Mouse (Mus musculus): ENCODE data around the gene Chrna3. TPM values are rescaled to one million over a fixed set of nuclear protein-coding genes. Genes with fewer than 3 reads are reported as not detected.

The Chrna3 gene
- under 1 TPM in 1 of 2 experiments, not detected in 1; 0.38 TPM for polyA plus RNA-seq (2017; shearing (Covaris generic))

DNA sequence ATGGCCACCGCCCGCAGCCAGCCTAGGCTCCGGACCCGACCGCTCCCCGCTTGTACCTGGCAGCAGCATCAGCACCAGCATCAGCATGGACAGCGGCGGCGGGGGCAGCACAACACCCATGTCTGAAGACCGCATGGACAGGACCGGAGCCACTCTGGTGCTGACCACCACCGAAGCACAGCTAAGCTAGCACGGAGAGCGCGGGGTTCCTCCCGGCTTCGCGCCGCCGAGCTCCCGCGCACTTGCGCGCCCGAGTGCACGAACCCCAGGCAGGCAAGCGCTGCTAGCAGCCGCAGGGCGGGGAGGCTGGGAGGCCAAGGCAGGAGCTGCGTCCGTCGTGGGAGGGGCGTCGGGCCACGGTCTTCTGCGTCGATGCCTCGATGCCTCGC lies at the start of gene Chrna3:
Chrna3 (minus strand) TSS at position 288 of the 389 bp plus-strand sequence.

DNA sequence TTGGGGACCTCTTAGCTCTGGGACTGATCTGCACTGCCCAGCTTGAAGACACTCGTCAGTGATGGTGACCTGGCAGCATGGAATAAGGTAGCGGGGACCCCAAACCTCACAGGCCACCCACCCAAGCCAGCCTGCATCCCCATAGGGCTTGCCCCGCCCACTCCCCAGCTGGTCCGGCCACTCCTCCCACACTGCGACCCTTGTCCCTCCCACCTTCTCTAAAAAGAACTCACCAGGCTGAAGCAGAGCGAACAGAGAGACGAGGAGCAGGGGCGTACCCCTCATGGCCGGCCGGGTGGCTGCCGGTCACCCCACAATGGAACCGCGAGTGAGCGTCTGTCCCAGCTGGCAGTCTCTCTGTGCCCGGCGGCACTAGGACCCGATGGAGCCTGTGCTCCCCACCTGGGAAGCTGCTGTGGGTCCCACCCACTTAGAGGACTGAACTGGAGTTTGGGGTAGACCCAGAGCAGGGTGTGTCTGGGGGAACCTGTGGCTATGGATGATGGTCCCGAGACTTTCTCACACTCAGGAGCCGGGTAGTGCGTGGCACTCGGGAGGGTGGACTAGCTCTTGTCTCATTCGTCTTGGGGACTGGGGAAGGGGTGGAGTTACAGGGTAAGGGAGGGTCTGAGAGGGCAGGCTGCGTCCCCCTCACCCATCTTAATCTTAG lies 22.0 kb upstream of the Chrna3 start, which contains the start of gene Chrnb4:
Chrnb4 (minus strand) TSS at position 569 of the 670 bp plus-strand sequence.

DNA sequence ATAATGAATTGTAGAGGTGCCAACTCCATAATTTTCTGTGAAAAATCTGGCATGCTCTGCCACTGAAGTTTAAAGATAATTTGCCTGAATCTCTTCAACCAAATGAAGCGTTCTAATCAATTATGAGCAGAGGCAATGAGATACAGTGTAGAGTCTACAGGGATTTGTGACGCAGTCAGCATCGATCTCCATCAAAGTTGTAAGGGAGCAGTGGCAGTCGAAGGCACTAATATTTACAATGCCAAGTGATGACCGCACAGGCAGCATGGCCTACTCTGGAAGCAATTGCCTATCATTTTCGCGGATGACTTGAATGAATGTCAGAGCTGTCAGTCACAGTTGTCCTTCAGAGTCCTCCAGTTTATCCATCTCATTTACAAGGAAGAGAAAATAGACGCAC lies 45.7 kb downstream of the Chrna3 start, which contains the start of gene Chrna5:
Chrna5 (plus strand) TSS at position 207 of the 400 bp plus-strand sequence.

Other genes starting within 250 kb of the Chrna3 start
- 10 to 100 TPM; 19.2 to 20.4 TPM for gene Ireb2, start 162.8 kb downstream of the Chrna3 start, polyA plus RNA-seq (2017; shearing (Covaris generic))
- under 1 TPM; 0.37 to 0.77 TPM for gene Hykk, start 109.3 kb downstream of the Chrna3 start, polyA plus RNA-seq (2017; shearing (Covaris generic))
- 100 to 1,000 TPM; 311 to 343 TPM for gene Psma4, start 75.8 kb downstream of the Chrna3 start, polyA plus RNA-seq (2017; shearing (Covaris generic))
- gene AY074887, start 75.6 kb downstream of the Chrna3 start, polyA plus RNA-seq (2017; shearing (Covaris generic)), result under 1 TPM in 1 of 2 experiments, not detected in 1; 0.42 TPM
- gene Chrna5, start 45.7 kb downstream of the Chrna3 start, polyA plus RNA-seq (2017; shearing (Covaris generic)), result under 1 TPM in 1 of 2 experiments, not detected in 1; 0.29 TPM
- under 1 TPM in 1 of 2 experiments, not detected in 1; 0.11 TPM for gene Chrnb4, start 22.2 kb upstream of the Chrna3 start, polyA plus RNA-seq (2017; shearing (Covaris generic))
- 10 to 100 TPM; 36.5 to 47.2 TPM for gene Ube2q2, start 122.3 kb upstream of the Chrna3 start, polyA plus RNA-seq (2017; shearing (Covaris generic))
- gene Fbxo22, start 182.4 kb upstream of the Chrna3 start, polyA plus RNA-seq (2017; shearing (Covaris generic)), result 10 to 100 TPM; 42.5 to 58.1 TPM